Mouse (Mus musculus) small intestine, adult 2 months (tissue): ENCODE data around the gene Pacrg.

ENCODE experiments used
- CTCF ChIP-seq: fragments of 200-500 bp; IDR thresholded peaks from 2 replicates; pipeline ENCODE4 v1.5.1; 2012; ENCODE audit warnings: low read depth, mild to moderate bottlenecking, control low read depth, inconsistent platforms, low read length, moderate library complexity, mixed read lengths; ENCODE audit not compliant: insufficient replicate concordance, insufficient read length; ENCODE audit errors: extremely low read depth
- POLR2A ChIP-seq: fragments of 200-500 bp; IDR thresholded peaks from 2 replicates; pipeline ENCODE4 v1.6.1; 2012; ENCODE audit warnings: low read depth, mild to moderate bottlenecking, control low read depth, inconsistent platforms, low read length, moderate library complexity

DNA sequence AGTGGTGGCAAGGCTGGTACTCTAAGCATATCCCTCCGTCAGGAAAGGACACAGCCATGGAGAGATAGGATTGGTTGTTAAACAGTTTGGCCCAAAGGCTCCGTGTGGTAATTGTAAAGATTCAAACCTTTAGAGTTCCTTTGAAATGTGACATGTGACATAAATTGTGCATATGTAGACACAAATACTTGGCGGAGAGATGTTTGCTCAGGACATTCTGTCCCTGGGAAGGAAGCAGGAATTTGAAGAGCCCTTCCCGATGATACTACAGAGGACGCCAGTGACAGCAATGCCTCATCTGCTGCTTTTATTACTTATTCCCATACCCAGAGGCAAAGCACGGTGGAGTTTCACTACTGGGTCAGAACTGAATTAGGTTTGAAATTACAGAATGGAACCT, 374.6 kb downstream of the Pacrg start:
- TF ChIP-seq CTCF = no peak
- TF ChIP-seq POLR2A = no peak
